Comparison of ENCODE assay signal across 33 mouse cellular contexts in genomic region chr3:65737816-65738215, GRCm38 (mm10).
"Had no signal": no experiment of that assay in that cellular context is flagged by ENCODE, and none has a peak within 500 bp of the region (broad histone marks: within the 10 kb centered on the region; RNA-seq: fewer than 3 reads in every experiment).

No protein-coding gene starts in this region.

- DNase-seq: left cerebral cortex, postnatal 4 days; liver; liver, embryonic 13.5 days; liver, postnatal 0 days; lung, adult 18-20 months; lung, adult 2 months; lung, embryonic 14.5 days; lung, postnatal 10 days; lung, postnatal 14 days; lung, postnatal 36 days; lung, postnatal 4 days; midbrain, embryonic 14.5 days had no signal

- H3K4me2 ChIP-seq: limb, embryonic 12.5 days; limb, embryonic 13.5 days; limb, embryonic 15.5 days; liver, embryonic 11.5 days; liver, embryonic 12.5 days; liver, embryonic 13.5 days; liver, embryonic 15.5 days; lung, embryonic 14.5 days; lung, embryonic 15.5 days; midbrain, embryonic 11.5 days; midbrain, embryonic 12.5 days; midbrain, embryonic 13.5 days; midbrain, embryonic 15.5 days; neural tube, embryonic 12.5 days; neural tube, embryonic 13.5 days had no signal

- H3K27me3 ChIP-seq: limb, embryonic 12.5 days; limb, embryonic 13.5 days; limb, embryonic 15.5 days; liver, embryonic 12.5 days; liver, embryonic 13.5 days; liver, embryonic 15.5 days; lung, embryonic 15.5 days; megakaryocyte, embryonic 14.5 days; midbrain, embryonic 12.5 days; midbrain, embryonic 13.5 days; midbrain, embryonic 15.5 days; neural tube, embryonic 12.5 days; neural tube, embryonic 13.5 days had no signal

- H3K9me3 ChIP-seq: limb, embryonic 10.5 days; limb, embryonic 12.5 days; limb, embryonic 13.5 days; limb, embryonic 15.5 days; liver, embryonic 12.5 days; liver, embryonic 13.5 days; liver, embryonic 15.5 days; lung, embryonic 15.5 days; megakaryocyte, embryonic 14.5 days; midbrain, embryonic 10.5 days; midbrain, embryonic 12.5 days; midbrain, embryonic 13.5 days; midbrain, embryonic 15.5 days; neural tube, embryonic 12.5 days; neural tube, embryonic 13.5 days had no signal

- ATAC-seq: liver, embryonic 12.5 days; liver, postnatal 0 days; lung, postnatal 0 days; midbrain, embryonic 13.5 days; midbrain, embryonic 15.5 days; midbrain, embryonic 16.5 days had no signal

- H3K9ac ChIP-seq: limb, embryonic 12.5 days; limb, embryonic 13.5 days; limb, embryonic 15.5 days; liver, embryonic 12.5 days; liver, embryonic 13.5 days; liver, embryonic 14.5 days; liver, embryonic 15.5 days; liver, postnatal 0 days; lung, embryonic 14.5 days; lung, embryonic 15.5 days; midbrain, embryonic 12.5 days; midbrain, embryonic 13.5 days; midbrain, embryonic 15.5 days; neural tube, embryonic 12.5 days; neural tube, embryonic 13.5 days had no signal

- H3K36me3 ChIP-seq: limb, embryonic 10.5 days; limb, embryonic 12.5 days; limb, embryonic 13.5 days; limb, embryonic 15.5 days; liver, embryonic 12.5 days; liver, embryonic 13.5 days; liver, embryonic 15.5 days; lung, embryonic 15.5 days; midbrain, embryonic 10.5 days; midbrain, embryonic 12.5 days; midbrain, embryonic 13.5 days; midbrain, embryonic 15.5 days; neural tube, embryonic 12.5 days; neural tube, embryonic 13.5 days had no signal

- H3K27ac ChIP-seq: limb, embryonic 10.5 days; limb, embryonic 12.5 days; limb, embryonic 13.5 days; limb, embryonic 15.5 days; liver, embryonic 12.5 days; liver, embryonic 13.5 days; liver, embryonic 14.5 days; liver, embryonic 15.5 days; lung, embryonic 15.5 days; macrophage; midbrain, embryonic 10.5 days; midbrain, embryonic 12.5 days; midbrain, embryonic 13.5 days; midbrain, embryonic 15.5 days; neural tube, embryonic 12.5 days; neural tube, embryonic 13.5 days had no signal

- H3K4me3 ChIP-seq: limb, embryonic 10.5 days; limb, embryonic 12.5 days; limb, embryonic 13.5 days; limb, embryonic 15.5 days; liver, embryonic 12.5 days; liver, embryonic 13.5 days; liver, embryonic 15.5 days; lung, embryonic 15.5 days; megakaryocyte, embryonic 14.5 days; midbrain, embryonic 10.5 days; midbrain, embryonic 12.5 days; midbrain, embryonic 13.5 days; midbrain, embryonic 15.5 days; myocyte; neural tube, embryonic 12.5 days; neural tube, embryonic 13.5 days had no signal

- H3K4me1 ChIP-seq: limb, embryonic 10.5 days; limb, embryonic 12.5 days; limb, embryonic 13.5 days; limb, embryonic 15.5 days; liver, embryonic 12.5 days; liver, embryonic 13.5 days; liver, embryonic 15.5 days; lung, embryonic 15.5 days; megakaryocyte, embryonic 14.5 days; midbrain, embryonic 10.5 days; midbrain, embryonic 12.5 days; midbrain, embryonic 13.5 days; midbrain, embryonic 15.5 days; neural tube, embryonic 12.5 days; neural tube, embryonic 13.5 days had no signal
